Comparison of ENCODE assay signal across 25 mouse cellular contexts in the genomic region with DNA sequence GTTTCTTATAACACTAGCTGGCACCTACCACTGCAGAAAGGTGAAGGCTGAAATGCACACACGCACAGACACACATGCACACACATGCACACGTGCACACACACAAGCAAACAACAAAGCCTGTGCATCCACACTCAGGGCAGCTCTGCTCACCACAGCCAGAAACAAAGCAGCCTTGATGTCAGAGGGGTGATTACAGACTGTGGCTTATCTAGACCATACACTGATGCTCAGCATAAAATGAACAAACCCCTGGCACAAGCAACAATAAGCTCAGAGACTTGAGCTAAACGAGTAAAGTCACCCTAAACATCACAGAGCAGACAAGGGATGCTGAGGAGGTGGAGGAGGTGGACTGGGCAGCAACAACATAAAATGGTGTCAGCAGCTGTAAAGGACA. TPM values are rescaled to one million over a fixed set of nuclear protein-coding genes. Genes with fewer than 3 reads are reported as not detected.
DNase-seq lines count a peak whose midpoint lies in the region; ATAC-seq and TF ChIP-seq lines count a peak whose summit lies in the region.
"Had no signal": no experiment of that assay in that cellular context is flagged by ENCODE, and none has a peak within 500 bp of the region (broad histone marks: within the 10 kb centered on the region; RNA-seq: fewer than 3 reads in every experiment).

No protein-coding gene starts in this region.

- H3K36me3 ChIP-seq in liver, embryonic 11.5 days (ENCODE audit: control insufficient read depth, insufficient read depth, low read length), result peaks cover 49% of the 10 kb centered on the region
- H3K36me3 ChIP-seq in liver, embryonic 12.5 days, result peaks cover 93% of the 10 kb centered on the region
- peaks cover 0 to 12% of the 10 kb centered on the region in 2 experiments; a peak in 3 of 4 replicates for H3K36me3 ChIP-seq in MEL (ENCODE audit: control insufficient read depth in 1 of 2, insufficient read depth in 2 of 2, low read length in 2 of 2)
- peaks cover 54% of the 10 kb centered on the region for H3K36me3 ChIP-seq in hindbrain, embryonic 15.5 days
- H3K36me3 ChIP-seq in stomach, postnatal 0 days (ENCODE audit: control insufficient read depth, insufficient read depth, low read length), result peaks cover 35% of the 10 kb centered on the region

- ATAC-seq in liver, embryonic 11.5 days (replicated peaks; ENCODE audit: low FRiP score), result peak; percentile 56; the same call in 1 of the 2 replicates
- ATAC-seq in liver, embryonic 12.5 days, result no peak
- no peak for ATAC-seq in hindbrain, embryonic 15.5 days (ENCODE audit: low FRiP score, low read depth)
- ATAC-seq in stomach, postnatal 0 days (ENCODE audit: low FRiP score, low TSS enrichment), result no peak
- ATAC-seq: forebrain, embryonic 16.5 days; intestine, embryonic 15.5 days had no signal

- no peak for TF ChIP-seq POLR2A in MEL (IDR thresholded peaks at IDR 0.05; ENCODE audit: control insufficient read depth in 1 of 2, insufficient read depth in 1 of 2, low read depth in 1 of 2, low read length in 2 of 2, poor library complexity in 1 of 2)

- no peaks in the 10 kb centered on the region for H3K79me2 ChIP-seq in MEL (ENCODE audit: control insufficient read depth, insufficient read depth, low read length, poor library complexity)

- no peak overlapping the region for H3K4me2 ChIP-seq in liver, embryonic 11.5 days
- no peak overlapping the region for H3K4me2 ChIP-seq in liver, embryonic 12.5 days
- no peak overlapping the region for H3K4me2 ChIP-seq in hindbrain, embryonic 15.5 days
- no peak overlapping the region for H3K4me2 ChIP-seq in stomach, postnatal 0 days (replicated peaks; ENCODE audit: low read depth)
- H3K4me2 ChIP-seq: embryonic facial prominence, embryonic 12.5 days; heart, embryonic 12.5 days; intestine, embryonic 15.5 days; limb, embryonic 15.5 days; lung, embryonic 15.5 days; midbrain, embryonic 12.5 days; neural tube, embryonic 15.5 days had no signal

- no peak overlapping the region for H3K27ac ChIP-seq in liver, embryonic 11.5 days (ENCODE audit: low read depth, low read length)
- H3K27ac ChIP-seq in liver, embryonic 12.5 days, result no peak overlapping the region
- H3K27ac ChIP-seq in MEL (ENCODE audit: control insufficient read depth, low read depth, low read length), result peak overlapping the region; percentile 30; the same call in 1 of the 2 replicates
- H3K27ac ChIP-seq in hindbrain, embryonic 15.5 days (replicated peaks), result peak overlapping the region; percentile 0; the same call in 1 of the 2 replicates
- H3K27ac ChIP-seq in stomach, postnatal 0 days (replicated peaks), result 0 out of 2 replicates have a peak overlapping the region, but pooled peaks have one; percentile 8
- H3K27ac ChIP-seq: embryonic facial prominence, embryonic 12.5 days; gastrocnemius, adult 2 months; intestine, embryonic 15.5 days; limb, embryonic 10.5 days; limb, embryonic 15.5 days; lung, embryonic 15.5 days; midbrain, embryonic 12.5 days; neural tube, embryonic 15.5 days had no signal

- 80% methylated on average over 3 of the region's 3 CpGs for WGBS in liver, embryonic 11.5 days
- WGBS in liver, embryonic 12.5 days (ENCODE audit: insufficient replicate concordance), result 57% methylated on average over 3 of the region's 3 CpGs
- 84% methylated on average over 3 of the region's 3 CpGs for WGBS in hindbrain, embryonic 15.5 days
- WGBS in stomach, postnatal 0 days, result 72% methylated on average over 3 of the region's 3 CpGs

- no peak overlapping the region for H3K9ac ChIP-seq in liver, embryonic 11.5 days (ENCODE audit: low read depth, low read length)
- H3K9ac ChIP-seq in liver, embryonic 12.5 days, result no peak overlapping the region
- no peak overlapping the region for H3K9ac ChIP-seq in MEL (ENCODE audit: control insufficient read depth, low read depth, low read length, poor library complexity, severe bottlenecking)
- H3K9ac ChIP-seq in hindbrain, embryonic 15.5 days, result no peak overlapping the region
- H3K9ac ChIP-seq in stomach, postnatal 0 days (ENCODE audit: low read length), result no peak overlapping the region
- H3K9ac ChIP-seq: embryonic facial prominence, embryonic 12.5 days; heart, embryonic 12.5 days; intestine, embryonic 15.5 days; limb, embryonic 15.5 days; lung, embryonic 15.5 days; midbrain, embryonic 12.5 days; neural tube, embryonic 15.5 days had no signal

- no peaks in the 10 kb centered on the region for H3K4me1 ChIP-seq in liver, embryonic 11.5 days (replicated peaks; ENCODE audit: control insufficient read depth, insufficient read depth, low read length)
- H3K4me1 ChIP-seq in liver, embryonic 12.5 days, result peaks cover 13% of the 10 kb centered on the region
- peaks cover 6 to 20% of the 10 kb centered on the region in 2 experiments for H3K4me1 ChIP-seq in MEL (ENCODE audit: control insufficient read depth in 1 of 2, insufficient read depth in 2 of 2, low read length in 2 of 2)
- no peaks in the 10 kb centered on the region for H3K4me1 ChIP-seq in hindbrain, embryonic 15.5 days (replicated peaks)
- no peaks in the 10 kb centered on the region for H3K4me1 ChIP-seq in stomach, postnatal 0 days (replicated peaks; ENCODE audit: control insufficient read depth, insufficient read depth)
- H3K4me1 ChIP-seq: embryonic facial prominence, embryonic 12.5 days; heart, embryonic 12.5 days; intestine, embryonic 15.5 days; limb, embryonic 10.5 days; limb, embryonic 15.5 days; lung, embryonic 15.5 days; midbrain, embryonic 12.5 days; neural tube, embryonic 15.5 days had no signal

- H3K9me3 ChIP-seq in liver, embryonic 11.5 days (ENCODE audit: control insufficient read depth, low read length), result no peaks in the 10 kb centered on the region
- H3K9me3 ChIP-seq in liver, embryonic 12.5 days (replicated peaks), result no peaks in the 10 kb centered on the region
- no peaks in the 10 kb centered on the region for H3K9me3 ChIP-seq in MEL (replicated peaks; ENCODE audit: insufficient read depth, low read length)
- no peaks in the 10 kb centered on the region for H3K9me3 ChIP-seq in hindbrain, embryonic 15.5 days
- no peaks in the 10 kb centered on the region for H3K9me3 ChIP-seq in stomach, postnatal 0 days (ENCODE audit: control insufficient read depth, low read length)
- H3K9me3 ChIP-seq: embryonic facial prominence, embryonic 12.5 days; heart, embryonic 12.5 days; intestine, embryonic 15.5 days; limb, embryonic 10.5 days; limb, embryonic 15.5 days; lung, embryonic 15.5 days; midbrain, embryonic 12.5 days; neural tube, embryonic 15.5 days had no signal

- TF ChIP-seq RAD21 in MEL (IDR thresholded peaks at IDR 0.05; ENCODE audit: low read depth, low read length), result no peak

- no peaks in the 10 kb centered on the region for H3K27me3 ChIP-seq in liver, embryonic 11.5 days (replicated peaks; ENCODE audit: control insufficient read depth, insufficient read depth, low read length)
- H3K27me3 ChIP-seq in liver, embryonic 12.5 days (replicated peaks), result no peaks in the 10 kb centered on the region
- H3K27me3 ChIP-seq in MEL (ENCODE audit: control insufficient read depth in 1 of 2, insufficient read depth in 2 of 2, low read length in 2 of 2), result no peaks in the 10 kb centered on the region
- H3K27me3 ChIP-seq in hindbrain, embryonic 15.5 days, result no peaks in the 10 kb centered on the region
- H3K27me3 ChIP-seq in stomach, postnatal 0 days (ENCODE audit: control insufficient read depth, insufficient read depth, low read length), result no peaks in the 10 kb centered on the region
- H3K27me3 ChIP-seq: embryonic facial prominence, embryonic 12.5 days; heart, embryonic 12.5 days; intestine, embryonic 15.5 days; limb, embryonic 15.5 days; lung, embryonic 15.5 days; midbrain, embryonic 12.5 days; neural tube, embryonic 15.5 days had no signal

- no peak for TF ChIP-seq CTCF in MEL (IDR thresholded peaks at IDR 0.05 in 2 of 3, conservative IDR thresholded peaks at IDR 0.05 in 1 of 3; ENCODE audit: control insufficient read depth in 1 of 3, insufficient read depth in 1 of 3, low read depth in 2 of 3, low read length in 3 of 3, poor library complexity in 1 of 3, severe bottlenecking in 1 of 3)
- TF ChIP-seq CTCF in stomach, postnatal 0 days (IDR thresholded peaks at IDR 0.05; ENCODE audit: low read depth), result no peak

- H3K4me3 ChIP-seq in liver, embryonic 11.5 days (ENCODE audit: low read depth, low read length), result no peak overlapping the region
- no peak overlapping the region for H3K4me3 ChIP-seq in liver, embryonic 12.5 days
- H3K4me3 ChIP-seq in MEL (ENCODE audit: control insufficient read depth in 1 of 2, insufficient read depth in 1 of 2, low read depth in 2 of 2, low read length in 2 of 2), result no peak overlapping the region
- no peak overlapping the region for H3K4me3 ChIP-seq in hindbrain, embryonic 15.5 days
- H3K4me3 ChIP-seq in stomach, postnatal 0 days (ENCODE audit: low read depth, low read length), result no peak overlapping the region
- H3K4me3 ChIP-seq: embryonic facial prominence, embryonic 12.5 days; gastrocnemius, adult 2 months; heart, embryonic 12.5 days; intestine, embryonic 15.5 days; limb, embryonic 10.5 days; limb, embryonic 15.5 days; lung, embryonic 15.5 days; midbrain, embryonic 12.5 days; neural tube, embryonic 15.5 days had no signal

- no peak for DNase-seq in liver, embryonic 11.5 days (ENCODE audit: low spot score)
- DNase-seq in MEL (ENCODE audit: low read depth, low spot score), result peak; percentile 48
- no peak for DNase-seq in stomach, postnatal 0 days (ENCODE audit: low spot score)
- no peak for DNase-seq in adrenal gland, postnatal 10 days
- DNase-seq: adrenal gland, adult 8-10 months; B cell, adult 2 months; cerebellum, adult 8-10 months; embryo, embryonic 11 days; gastrocnemius, adult 2 months; gastrocnemius, postnatal 36 days; heart, adult 18-20 months; kidney, adult 2 months; kidney, postnatal 4 days; right cerebral cortex, postnatal 14 days had no signal

- no peak; a peak in 1 of 4 replicates for TF ChIP-seq EP300 in MEL (IDR thresholded peaks at IDR 0.05; ENCODE audit: low read depth in 1 of 2, low read length in 2 of 2)
- TF ChIP-seq EP300 in stomach, postnatal 0 days (optimal IDR thresholded peaks at IDR 0.05), result no peak

RNA-seq across cellular contexts. Expression of gene Nrde2, which starts 24.3 kb away (rescaled TPM):
- 14.0 and 14.3 TPM in 2 replicates for polyA plus RNA-seq in liver, embryonic 11.5 days (2014; fragmentation: Nextera tagmentation; extraction: Ambion mirVana)
- 6.9 and 8.6 TPM in 2 replicates for polyA plus RNA-seq in liver, embryonic 12.5 days (2016; fragmentation: Nextera tagmentation; extraction: Ambion mirVana)
- 16.5 and 17.7 TPM in 2 replicates for total RNA-seq in MEL (2012; rRNA removed)
- polyA plus RNA-seq in MEL (2012; ENCODE audit: insufficient read depth in 1 of 2, insufficient read length in 2 of 2, low read depth in 1 of 2, low replicate concordance in 2 of 2, missing spikeins in 1 of 2), result 10 to 100 TPM in 1 of 2 experiments, not detected in 1; 17.2 TPM
- polyA plus RNA-seq in hindbrain, embryonic 15.5 days (2015; fragmentation: Nextera tagmentation; extraction: Ambion mirVana), result 12.5 and 13.4 TPM in 2 replicates
- polyA plus RNA-seq in stomach, postnatal 0 days (2015; fragmentation: Nextera tagmentation; extraction: Ambion mirVana), result 5.9 and 6.9 TPM in 2 replicates
- total RNA-seq in adrenal gland, postnatal 10 days (2021), result 10 to 100 TPM; 14.8 to 19.4 TPM

RNA-seq across cellular contexts. Expression of gene Psmc1, which starts 25.2 kb away (rescaled TPM):
- 324 and 347 TPM in 2 replicates for polyA plus RNA-seq in liver, embryonic 11.5 days (2014; fragmentation: Nextera tagmentation; extraction: Ambion mirVana)
- 212 and 224 TPM in 2 replicates for polyA plus RNA-seq in liver, embryonic 12.5 days (2016; fragmentation: Nextera tagmentation; extraction: Ambion mirVana)
- 322 and 353 TPM in 2 replicates for total RNA-seq in MEL (2012; rRNA removed)
- 100 to 1,000 TPM in 1 of 2 experiments, not detected in 1; 501 TPM for polyA plus RNA-seq in MEL (2012; ENCODE audit: insufficient read depth in 1 of 2, insufficient read length in 2 of 2, low read depth in 1 of 2, low replicate concordance in 2 of 2, missing spikeins in 1 of 2)
- polyA plus RNA-seq in hindbrain, embryonic 15.5 days (2015; fragmentation: Nextera tagmentation; extraction: Ambion mirVana), result 263 and 274 TPM in 2 replicates
- 176 and 186 TPM in 2 replicates for polyA plus RNA-seq in stomach, postnatal 0 days (2015; fragmentation: Nextera tagmentation; extraction: Ambion mirVana)
- 100 to 1,000 TPM; 167 to 169 TPM for total RNA-seq in adrenal gland, postnatal 10 days (2021)

Comparison
In these comparisons a context has a peak if more than half of its experiments do, and no peak if none do; other contexts are left out.
1. H3K27ac ChIP-seq: peak in MEL (single experiment), hindbrain, embryonic 15.5 days (single experiment) and stomach, postnatal 0 days (single experiment); none in liver, embryonic 11.5 days (single experiment) and liver, embryonic 12.5 days (single experiment).